Mouse (Mus musculus) layer of hippocampus, postnatal 25 days (tissue): Measurements from ENCODE around the gene Zfp866. TPM values are rescaled to one million over a fixed set of nuclear protein-coding genes. Genes with fewer than 3 reads are reported as not detected.

Experiments
- DNase-seq, 2 experiments: peaks; one replicate each; pipeline ENCODE4 v3.0.0; 2022; ENCODE audit warnings: mixed read lengths in 2 of 2, low spot score in 1 of 2; ENCODE audit errors: extremely low spot score in 1 of 2
- total RNA-seq, 2 experiments: library from RNA; stranded (reverse); gene quantifications; 2 replicates each; pipeline ENCODE4 v1.2.3; 2021

Gene Zfp866
- total RNA-seq, 2 experiments from 2014 or later = 26.1 to 28.8 TPM

GRCm38 (mm10) chr8:69740763-69741162 lies 50.2 kb downstream of the Zfp866 start:
- DNase-seq = no peak

DNA sequence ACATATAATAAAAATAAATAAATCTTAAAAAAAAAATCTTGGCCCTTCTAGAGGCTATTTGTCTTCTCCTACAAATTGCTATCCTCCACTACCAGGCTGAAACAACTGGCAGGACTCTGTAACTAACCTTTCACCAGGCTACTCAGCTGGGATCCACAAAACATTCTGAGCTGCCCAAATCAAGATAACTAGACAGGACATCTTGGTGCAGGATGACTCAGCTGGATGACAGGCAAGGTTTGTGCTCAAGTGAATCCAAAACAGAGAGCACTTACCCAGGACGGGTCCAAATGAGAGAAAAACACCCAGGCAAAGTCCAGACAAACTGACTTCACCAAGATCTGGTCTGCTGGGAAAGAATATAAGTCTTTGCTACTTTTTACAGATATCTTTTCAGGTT lies 55.5 kb downstream of the Zfp866 start:
- DNase-seq = no peak

DNA sequence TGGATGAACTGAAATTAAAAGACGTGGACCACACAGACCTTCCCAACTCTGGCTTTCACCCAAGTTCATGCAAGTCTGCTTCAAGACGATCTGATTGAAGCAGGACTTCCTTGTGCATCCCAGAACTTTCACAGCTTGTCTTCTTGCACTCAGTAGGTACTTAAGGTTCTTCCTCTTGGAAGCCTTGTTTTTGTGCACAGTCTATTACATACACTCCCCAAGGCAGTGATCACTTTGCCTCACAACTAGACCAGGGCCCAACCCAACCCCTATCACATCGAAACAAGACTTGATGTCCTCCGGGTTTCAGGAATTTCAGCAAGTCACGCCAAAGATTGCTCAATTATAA lies 73.8 kb downstream of the Zfp866 start:
- DNase-seq = peak in 1 of 2 experiments; percentile 12

GRCm38 (mm10) chr8:69716403-69717231 lies 74.4 kb downstream of the Zfp866 start:
- peak; percentile 81 to 83 for DNase-seq

GRCm38 (mm10) chr8:69715366-69715765 lies 75.6 kb downstream of the Zfp866 start:
- DNase-seq = no peak

- no peak for DNase-seq
These were observed 77.5 kb downstream of the Zfp866 start for GRCm38 (mm10) chr8:69713516-69713915.

Other genes with a start within 250 kb of the Zfp866 start
- 10 to 100 TPM; 16.6 to 17.1 TPM for gene Zfp868, start 165.6 kb downstream of the Zfp866 start, total RNA-seq
- gene Zfp964, start 136.7 kb downstream of the Zfp866 start, total RNA-seq = 1 to 10 TPM; 4.3 to 5.5 TPM
- 10 to 100 TPM; 19.1 to 19.7 TPM for gene Zfp869, start 80.5 kb downstream of the Zfp866 start, total RNA-seq
- gene Zfp963, start 41.2 kb downstream of the Zfp866 start, total RNA-seq = 1 to 10 TPM; 4.2 to 4.5 TPM
- 1 to 10 TPM; 1.8 to 2.6 TPM for gene Gm20422, start 16.3 kb downstream of the Zfp866 start, total RNA-seq
- gene Atp13a1, start within 50 bp of the Zfp866 start, total RNA-seq = 10 to 100 TPM; 39.9 to 44.5 TPM
- 10 to 100 TPM; 10.9 to 15.2 TPM for gene Gmip, start 17.5 kb upstream of the Zfp866 start, total RNA-seq
- gene Lpar2, start 31.3 kb upstream of the Zfp866 start, total RNA-seq = under 1 TPM; 0.35 to 0.37 TPM
- gene Pbx4, start 41.3 kb upstream of the Zfp866 start, total RNA-seq = 10 to 100 TPM; 13.3 to 13.6 TPM
- gene Cilp2, start 96.5 kb upstream of the Zfp866 start, total RNA-seq = 1 to 10 TPM in 1 of 2 experiments, under 1 TPM in 1; 0.89 to 1.3 TPM
- under 1 TPM; 0.27 to 0.28 TPM for gene Tssk6, start 111.0 kb upstream of the Zfp866 start, total RNA-seq
- gene Ndufa13, start 111.4 kb upstream of the Zfp866 start, total RNA-seq = 100 to 1,000 TPM; 159 to 174 TPM
- 10 to 100 TPM; 29.0 to 37.5 TPM for gene Yjefn3, start 111.5 kb upstream of the Zfp866 start, total RNA-seq
- gene Gatad2a, start 205.2 kb upstream of the Zfp866 start, total RNA-seq = 10 to 100 TPM; 30.7 TPM